Mouse (Mus musculus): Measurements from ENCODE around the gene Mtss1l. TPM values are rescaled to one million over a fixed set of nuclear protein-coding genes. Genes with fewer than 3 reads are reported as not detected.

The Mtss1l gene
- total RNA-seq, 1 experiment from 2014 or later, result 25.8 TPM

DNA sequence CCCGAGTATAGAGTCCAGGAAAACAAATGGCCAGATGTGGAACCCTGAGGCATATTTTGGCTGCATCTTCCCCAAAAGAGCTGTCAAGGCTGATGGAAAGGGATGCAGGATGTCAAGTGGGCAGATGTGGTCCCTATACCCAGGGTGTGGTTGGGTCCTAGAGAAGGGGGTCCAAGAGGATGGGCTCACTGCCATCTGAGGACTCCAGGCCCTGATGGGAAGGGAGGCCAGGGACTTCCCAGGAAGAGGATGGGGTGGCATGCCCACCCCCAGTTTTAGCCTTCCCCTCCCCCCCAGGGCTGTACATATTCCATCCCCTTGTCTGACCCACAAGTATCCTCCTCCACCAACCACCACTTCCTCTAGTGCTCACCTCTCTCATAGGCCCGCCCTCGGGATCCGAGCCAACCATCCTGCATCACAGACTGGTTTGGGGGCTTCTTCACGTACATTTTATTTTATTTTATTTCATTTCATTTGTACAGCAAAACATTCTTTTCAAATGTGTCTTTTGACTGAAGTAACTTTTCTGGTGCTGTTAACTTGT, 19.4 kb downstream of the Mtss1l start:
- no peak for DNase-seq

DNA sequence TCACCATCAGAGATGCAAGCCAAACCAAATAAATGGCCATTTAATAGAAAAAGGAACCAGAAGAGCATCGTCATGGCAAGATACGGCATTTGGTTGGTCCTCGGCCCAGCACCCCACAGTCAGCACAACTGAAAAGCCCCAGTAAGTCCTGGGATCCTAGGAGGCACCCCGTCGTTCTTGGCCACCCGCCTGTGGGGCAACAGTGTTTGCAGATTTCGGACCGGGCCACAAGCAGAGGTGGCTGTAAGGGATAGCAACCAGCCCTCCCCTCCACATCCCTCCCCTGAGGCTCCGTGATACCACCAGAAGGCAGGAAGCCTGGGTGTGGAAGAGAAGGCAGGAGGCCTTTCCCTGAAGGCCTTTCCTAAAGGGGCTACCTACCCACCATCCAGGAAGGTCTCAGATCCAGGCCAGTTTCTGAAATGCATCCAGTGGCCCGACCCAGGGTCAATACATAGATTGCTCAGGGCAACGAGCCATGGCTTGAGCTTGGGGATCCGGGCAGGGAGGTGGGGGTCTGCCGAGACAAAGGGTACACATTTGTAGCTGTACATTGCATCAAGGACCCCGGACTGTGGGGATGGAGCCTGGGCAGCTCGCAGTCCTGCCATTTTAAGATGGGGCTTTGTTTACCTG, 20.7 kb downstream of the Mtss1l start:
- no peak for DNase-seq

DNA sequence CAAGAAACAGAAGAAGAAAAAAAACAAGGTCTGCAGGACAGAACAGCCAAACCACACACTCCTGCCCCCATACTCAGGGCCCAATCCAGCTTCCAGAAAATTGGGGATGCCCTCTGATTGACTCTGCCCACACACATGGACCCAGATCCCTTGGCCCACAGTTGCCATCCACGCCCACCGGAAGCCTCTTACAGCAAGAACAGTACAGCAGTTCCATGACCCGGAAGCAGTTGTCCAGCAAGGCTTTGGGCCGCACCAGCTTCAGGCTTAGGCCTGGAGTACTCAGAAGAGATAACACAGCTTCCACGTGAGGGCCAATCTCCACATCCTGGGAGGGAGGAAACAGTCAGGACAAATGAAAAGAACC, 21.2 kb downstream of the Mtss1l start:
- DNase-seq, result no peak

DNA sequence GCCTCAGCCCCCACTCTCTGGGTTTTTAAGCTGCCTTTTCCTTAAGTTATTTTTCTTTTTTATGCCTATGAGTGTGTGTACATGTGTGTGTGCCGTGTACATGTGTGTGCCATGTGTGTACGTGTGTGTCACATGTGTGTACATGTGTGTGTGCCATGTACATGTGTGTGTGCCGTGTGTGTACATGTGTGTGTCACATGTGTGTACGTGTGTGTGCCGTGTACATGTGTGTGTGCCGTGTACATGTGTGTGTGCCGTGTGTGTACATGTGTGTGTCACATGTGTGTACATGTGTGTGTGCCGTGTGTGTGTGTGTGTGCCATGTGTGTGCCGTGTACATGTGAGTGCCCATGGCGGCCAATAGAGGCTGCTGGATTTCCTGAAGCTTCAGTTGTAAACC, 23.9 kb downstream of the Mtss1l start:
- DNase-seq, result no peak

DNA sequence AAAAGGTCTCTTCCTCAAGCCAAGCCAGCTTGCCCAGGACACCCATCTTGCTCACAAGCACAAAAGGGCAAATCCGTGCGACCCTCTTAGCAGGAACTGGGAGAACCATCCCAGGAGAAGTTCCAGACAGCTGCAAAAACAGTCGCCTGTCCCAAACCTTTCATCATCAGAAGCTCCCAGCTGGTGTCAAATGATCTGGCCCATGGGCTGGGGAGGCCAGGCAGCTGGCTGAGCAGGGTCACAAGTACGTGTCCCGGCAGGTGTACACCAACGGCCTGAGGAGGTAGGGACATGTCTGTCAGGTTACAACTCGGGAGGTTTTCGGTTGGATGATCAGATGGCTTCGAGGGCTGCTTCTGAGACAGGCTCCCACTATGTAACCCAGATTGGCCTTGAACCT, 25.4 kb downstream of the Mtss1l start:
- no peak for DNase-seq

DNA sequence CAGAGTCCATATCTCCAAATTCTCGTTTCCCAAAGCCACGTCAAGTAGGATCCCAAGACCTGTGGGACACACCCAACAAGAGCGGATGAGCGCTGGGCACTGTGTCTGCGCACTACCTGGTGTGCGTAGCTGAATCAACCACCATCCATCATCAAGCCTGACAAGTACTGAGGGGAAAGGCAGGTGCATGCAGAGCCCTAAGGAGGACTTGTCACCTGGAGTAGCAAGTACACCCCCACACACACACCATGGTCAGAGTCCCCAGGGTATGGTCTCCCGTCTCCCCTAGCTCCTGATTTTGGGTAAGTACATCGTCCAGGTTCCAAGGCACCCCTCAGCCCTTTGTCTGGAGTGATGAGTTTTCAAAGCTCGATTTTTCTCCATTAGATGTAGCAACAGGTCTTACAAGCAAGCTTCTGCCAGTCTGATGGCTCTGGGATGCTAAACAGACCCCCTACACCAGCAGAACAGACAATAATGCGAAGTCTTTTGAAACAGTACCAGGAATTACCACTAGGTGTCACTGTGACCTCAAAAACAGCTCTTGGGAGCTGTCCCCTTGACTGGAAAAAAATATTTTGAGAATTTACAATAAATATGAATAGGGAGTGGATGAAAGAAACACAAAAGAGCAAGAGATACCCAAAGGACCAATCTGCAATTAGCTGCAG, 28.4 kb downstream of the Mtss1l start:
- peak; percentile 66 for DNase-seq

DNA sequence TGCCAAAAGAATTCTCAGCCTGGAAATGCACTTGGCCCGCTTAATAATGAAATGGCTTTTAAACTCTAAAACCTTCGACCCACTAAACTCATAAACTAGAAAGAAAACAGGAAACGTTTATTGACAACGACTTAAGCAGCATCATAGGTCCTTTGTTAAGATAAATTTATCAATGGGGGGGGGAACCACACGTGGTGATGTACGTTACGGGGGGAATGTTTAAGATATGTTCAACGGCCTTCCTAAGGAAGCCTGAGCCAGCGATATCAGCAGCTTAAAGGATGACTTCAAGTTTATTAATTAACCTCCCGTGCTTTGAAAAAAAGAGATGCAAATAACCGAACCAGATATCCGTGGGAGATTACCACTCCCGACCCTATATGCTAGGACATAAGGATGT, 29.0 kb downstream of the Mtss1l start:
- DNase-seq, result no peak

DNA sequence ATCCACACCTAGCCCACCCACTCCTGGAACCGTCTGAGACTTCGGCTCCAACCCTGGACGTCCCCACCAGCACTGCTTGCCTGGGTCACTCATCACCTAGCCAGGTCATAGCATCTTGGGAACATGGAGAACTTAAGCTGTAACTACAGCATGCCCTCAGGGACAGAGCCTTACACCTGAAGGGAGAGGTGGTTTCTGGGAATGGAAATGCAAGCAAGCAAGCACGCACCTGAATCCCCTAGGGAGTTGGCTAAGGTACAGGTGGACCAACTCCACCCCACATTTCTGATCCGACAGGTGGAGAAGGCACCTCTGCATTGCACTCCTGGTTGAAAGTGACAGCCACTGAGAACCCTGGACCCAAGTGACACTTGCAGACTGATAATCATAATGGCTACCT, 30.2 kb downstream of the Mtss1l start:
- DNase-seq, result no peak

DNA sequence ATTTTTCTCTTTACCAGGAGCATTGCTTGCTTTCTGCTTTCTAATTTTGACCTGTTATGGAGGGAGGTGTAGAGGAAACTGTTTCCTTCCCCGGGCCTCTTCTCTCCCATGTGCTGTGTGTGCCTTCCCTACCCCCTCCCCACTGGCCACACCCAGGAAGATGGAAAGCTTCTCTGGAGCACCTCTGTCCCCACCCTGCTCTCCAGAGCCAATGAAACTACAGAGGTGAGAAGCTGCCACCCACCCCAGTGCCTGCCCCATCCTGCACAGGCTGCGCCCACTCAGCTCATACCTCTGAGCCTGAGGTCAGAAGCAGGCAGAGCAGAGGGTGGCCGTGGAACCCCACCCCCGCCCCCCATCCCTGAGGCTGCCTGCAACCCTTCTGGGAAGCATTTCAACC, 33.4 kb downstream of the Mtss1l start:
- DNase-seq, result no peak

DNA sequence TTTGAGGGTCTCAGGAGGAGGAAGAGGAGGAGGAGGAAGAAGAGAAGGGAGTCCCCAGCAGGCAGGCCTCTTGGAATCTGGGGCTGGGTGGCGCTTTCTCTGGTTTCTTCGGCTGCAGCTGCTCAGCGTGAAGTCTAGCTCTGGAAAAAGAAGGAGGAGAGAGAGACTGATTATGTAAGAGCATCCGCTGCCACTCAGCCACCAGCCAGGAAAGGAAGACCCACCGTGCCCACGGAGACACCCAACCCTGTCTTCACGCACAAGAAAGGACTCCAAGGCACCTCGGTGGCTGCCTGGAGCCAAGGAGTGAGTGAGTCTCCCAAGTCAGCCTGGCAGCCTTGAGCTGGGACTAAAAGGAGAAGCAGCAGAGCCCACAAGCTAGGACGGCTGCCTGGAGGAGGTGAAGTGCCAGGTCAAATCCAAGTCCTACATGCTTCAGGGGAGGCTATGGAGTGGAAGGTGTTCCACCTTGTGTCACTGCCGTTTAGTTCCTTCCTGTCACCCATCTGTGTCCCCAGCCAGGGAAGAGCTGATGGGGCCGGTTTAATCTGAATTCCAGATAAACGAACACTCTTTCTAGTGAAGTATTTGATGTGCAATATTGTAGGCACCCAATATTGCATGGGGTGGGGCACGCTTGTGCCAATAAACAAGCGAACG, 34.4 kb downstream of the Mtss1l start:
- no peak for DNase-seq

DNA sequence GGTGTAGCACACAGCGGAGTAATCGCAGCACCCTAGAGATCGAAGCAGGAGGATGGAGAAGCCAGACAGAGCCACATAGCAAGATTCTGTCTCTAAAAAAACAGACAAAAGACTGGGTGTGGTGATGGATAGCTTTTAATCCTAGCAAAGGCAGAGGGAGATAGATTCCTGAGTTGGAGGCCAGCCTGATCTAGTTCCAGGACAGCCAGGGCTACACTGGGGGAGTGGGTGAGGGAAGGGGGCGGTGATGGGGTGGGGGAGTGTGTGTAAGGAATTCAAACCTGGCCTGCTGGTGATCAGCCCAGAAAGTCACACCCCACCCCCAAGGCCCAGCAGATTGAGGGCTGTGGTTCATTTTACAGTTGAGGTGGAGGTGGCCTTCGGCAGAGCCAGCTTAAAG, 34.9 kb downstream of the Mtss1l start:
- DNase-seq, result no peak

DNA sequence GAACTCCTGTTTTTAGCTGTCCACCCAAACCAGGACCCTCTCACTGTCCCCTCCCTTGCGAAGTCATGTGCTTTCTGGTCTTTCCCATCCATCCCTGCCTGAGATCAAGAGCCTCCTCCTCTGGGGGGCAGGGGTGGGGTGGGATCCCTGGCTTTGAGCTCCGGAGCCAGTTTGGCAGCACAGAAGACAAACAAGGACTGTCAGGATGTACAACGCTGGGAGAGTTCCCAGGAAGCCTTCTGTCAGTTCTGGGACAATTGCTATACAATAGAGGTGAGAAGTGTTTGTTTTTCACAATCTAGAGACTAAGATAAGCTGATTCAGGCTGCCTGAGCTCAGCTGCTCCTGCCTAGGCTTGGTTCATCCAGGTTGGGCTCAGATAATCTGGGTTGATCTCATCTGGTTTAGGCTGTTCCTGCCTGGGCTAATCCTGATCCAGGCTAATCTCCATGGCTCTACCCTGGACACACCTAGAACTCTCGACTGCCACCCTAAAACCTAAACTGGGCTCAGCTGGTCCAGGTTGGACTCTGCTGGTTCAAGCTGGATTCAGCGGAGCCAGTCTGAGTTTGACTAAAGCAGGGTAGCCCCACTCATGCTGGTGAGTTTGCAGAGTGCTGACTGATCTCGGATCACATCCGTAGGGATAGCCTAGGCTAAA, 39.1 kb downstream of the Mtss1l start:
- peak; percentile 29 for DNase-seq

DNA sequence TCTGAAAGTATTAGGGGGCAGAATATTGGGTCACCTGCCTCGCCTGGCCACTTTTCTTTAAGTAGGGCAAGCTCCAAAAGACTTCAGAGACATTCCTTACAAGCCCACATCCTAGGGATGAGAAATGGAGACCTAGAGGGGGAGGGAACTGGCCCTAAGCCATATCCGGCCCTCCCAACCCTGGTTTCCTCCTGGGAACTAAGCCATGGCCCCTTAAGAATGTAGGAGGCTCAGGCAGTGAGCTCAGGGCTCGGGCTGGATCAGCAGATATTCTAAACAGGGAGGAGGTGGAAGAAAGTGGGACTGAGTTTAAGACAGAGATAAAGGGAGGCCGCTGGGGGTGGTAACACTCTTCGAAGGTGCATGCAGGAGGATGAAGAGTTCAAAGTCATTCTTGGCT, 39.9 kb downstream of the Mtss1l start:
- peak; percentile 77 for DNase-seq

DNA sequence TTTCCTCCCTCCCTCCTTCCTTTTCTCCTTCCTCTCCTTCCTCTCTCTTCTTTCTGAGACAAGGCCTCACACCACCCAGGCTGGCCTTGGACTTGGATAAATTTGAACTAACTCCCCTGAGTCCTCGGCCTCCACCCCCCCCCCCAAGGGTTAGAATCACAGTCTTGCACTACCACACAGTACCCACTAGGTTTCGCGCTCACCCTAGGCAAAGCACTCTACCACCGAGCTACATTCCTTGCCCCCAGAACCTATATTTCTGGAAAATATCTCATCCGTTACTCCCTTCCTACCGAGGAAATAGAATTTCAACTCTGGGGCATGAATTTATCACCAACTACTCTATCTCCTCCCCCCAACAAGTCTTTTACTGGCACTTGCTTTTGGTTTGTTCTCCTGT, 40.7 kb downstream of the Mtss1l start:
- peak; percentile 54 for DNase-seq

DNA sequence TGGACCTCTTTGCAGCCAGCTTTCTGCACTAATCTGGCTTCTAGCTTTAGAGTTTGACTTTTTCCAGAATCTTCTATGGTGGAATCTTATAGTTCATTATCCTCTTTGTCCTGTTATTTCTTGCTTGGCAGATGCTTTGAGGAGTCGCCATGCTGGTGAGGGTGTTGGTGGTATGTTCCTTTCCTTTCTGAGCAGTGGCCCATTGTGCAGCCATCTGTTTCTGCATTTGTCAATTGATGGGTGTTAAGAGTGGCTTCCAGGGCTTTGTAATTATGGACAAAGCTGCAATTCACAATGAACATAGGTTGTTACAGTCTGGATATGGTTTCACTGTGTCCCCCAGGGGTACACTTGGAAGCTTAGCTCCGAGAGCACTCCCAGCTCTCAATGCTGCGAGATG, 43.4 kb downstream of the Mtss1l start:
- no peak for DNase-seq

DNA sequence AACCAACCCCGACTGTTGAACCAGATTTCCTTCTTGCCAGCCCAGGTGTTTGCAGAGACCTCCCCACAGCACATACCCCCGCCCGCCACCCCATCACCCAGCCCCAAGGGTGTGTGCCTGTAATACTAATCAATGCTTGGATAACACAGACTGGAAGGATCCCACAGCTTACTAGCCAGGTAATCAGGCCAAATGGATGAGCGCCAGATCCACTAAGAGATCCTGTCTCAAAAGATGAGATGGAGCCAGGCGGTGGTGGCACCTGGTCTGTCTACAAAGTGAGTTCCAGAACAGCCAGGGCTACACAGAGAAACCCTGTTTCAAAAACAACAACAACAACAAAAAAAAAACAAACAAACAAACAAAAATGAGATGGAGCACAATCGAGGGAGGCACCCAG, 46.0 kb downstream of the Mtss1l start:
- DNase-seq, result no peak

DNA sequence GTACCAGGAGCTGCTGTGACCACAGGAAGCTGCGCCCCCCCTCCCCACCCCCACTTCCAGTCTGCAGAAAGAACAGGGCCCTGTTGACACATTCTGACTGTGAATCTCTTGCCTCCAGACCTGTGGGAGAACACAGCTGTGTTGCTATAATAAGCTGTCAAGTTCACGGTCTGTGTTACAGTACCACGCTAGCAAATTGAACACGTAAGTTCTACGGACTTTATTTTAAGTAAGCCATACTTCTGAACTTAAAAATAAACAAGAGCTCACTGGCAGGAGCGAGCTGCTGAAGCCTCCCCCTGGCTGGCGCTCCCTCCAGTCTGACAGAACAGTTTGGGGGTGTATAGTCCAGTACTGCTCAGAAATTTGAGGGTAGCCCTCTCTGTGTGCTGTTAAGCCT, 51.2 kb downstream of the Mtss1l start:
- DNase-seq, result no peak

DNA sequence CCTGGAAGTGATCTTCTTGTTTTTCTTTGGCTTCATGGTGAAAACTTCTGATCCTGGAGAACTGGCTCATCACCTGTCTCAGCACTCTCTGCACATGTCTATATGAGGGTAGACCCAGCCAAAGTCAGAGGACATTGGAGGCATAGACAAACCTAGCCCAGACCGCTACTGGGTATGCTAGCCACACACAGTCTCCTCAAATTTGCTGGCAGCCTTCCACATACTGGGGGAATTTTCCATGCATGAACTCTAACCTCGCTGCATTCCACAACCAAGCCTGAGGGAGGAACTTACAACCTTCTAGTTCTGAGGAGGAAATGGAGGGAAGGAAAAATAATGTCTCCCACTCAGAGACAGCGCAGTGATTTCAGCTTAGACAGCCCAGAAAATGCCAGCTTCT, 52.8 kb downstream of the Mtss1l start:
- no peak for DNase-seq

DNA sequence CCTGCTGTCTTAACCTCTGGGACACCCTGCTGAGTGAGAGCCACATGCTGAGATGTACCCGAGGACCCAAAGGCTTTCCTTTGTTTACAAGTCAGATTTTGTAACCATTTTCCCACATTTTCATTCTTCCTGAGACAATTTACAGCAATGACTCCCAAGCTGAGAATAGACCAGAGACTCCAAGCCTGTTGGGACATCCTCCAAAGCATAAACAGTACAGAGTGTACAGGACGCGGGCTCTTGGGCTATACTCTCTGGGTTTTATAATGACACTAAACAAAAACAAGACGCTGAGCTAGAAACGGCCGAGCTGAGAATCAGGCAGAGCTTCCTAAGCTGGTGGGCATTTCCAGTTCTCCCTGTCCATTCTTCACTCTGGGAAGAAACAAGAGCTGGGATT, 53.4 kb downstream of the Mtss1l start:
- no peak for DNase-seq

DNA sequence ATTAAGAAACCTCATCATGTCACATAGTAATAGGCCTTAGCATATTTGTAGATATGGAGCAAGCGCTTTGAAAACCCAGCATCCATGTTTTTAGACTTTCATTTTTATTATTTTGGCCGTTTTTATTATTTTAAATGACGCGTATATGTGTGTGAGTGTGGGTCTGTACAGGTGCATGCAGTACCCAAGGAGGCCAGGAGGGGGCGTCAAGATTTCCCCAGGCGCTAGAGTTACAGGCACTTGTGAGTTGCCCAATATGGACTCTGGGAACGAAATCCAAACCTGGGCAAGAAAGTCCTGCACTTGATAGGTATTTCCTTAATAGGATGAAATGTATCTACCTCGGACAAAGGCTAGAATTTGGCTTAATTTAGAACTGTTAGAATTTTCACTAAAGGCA, 54.0 kb downstream of the Mtss1l start:
- no peak for DNase-seq

DNA sequence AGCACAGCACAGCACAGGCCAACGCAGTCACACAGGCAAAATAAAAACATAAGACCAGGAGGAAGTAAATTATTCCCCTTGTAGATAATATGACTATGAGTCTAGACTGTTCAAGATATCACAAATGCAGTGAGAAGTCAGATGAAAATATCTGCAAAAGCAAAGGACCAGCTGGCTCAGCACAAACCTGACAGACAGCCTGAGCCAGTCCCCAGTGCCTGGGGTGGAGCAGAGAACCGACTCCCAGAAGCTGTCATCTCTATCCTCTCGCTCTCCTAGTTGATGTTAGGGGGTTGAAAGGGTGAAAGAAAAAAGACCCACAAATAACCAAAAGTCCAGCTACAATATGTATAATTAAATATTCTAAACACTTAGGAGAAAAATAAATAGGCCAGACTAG, 54.4 kb downstream of the Mtss1l start:
- DNase-seq, result no peak

DNA sequence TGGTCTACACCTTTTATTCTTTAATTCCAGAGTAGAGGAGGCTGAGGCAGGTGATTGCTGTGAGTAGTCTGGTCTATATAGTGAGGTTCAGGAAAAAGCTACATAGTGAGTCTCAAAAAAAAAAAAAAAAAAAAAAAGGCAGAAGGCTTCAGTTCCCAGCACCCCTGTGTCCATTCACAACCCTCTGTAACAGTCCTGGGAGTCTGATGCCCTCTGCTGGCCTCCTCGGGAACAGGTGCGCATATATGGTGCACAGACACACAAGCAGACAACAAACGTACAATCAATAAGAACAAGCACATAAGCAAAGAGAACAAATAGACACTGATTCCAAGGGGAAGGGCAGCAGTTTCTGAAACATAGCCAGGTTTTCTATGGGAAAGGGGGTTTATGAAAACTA, 55.1 kb downstream of the Mtss1l start:
- DNase-seq, result no peak
